Mouse (Mus musculus) lung, postnatal 4 days (tissue): ENCODE measurements at regions not wholly inside any gene's neighbourhood (a gene's known extent, or its start where the extent isn't known, plus 50 kb on each side); places are given as distances from the start of the nearest gene placed in this dataset.
A peak's percentile ranks its signal among the peaks of the same experiment; 100 is the strongest.

Experiments
- DNase-seq, 2 experiments: peaks; one replicate each; pipeline ENCODE4 v3.0.0; 2021

- peak in 1 of 2 experiments; percentile 1 for DNase-seq
Observed at GRCm38 (mm10) chr12:17601245-17602023, 56.8 kb downstream of the Odc1 start.

- no peak for DNase-seq
Observed at GRCm38 (mm10) chr12:17603576-17603975, 59.0 kb downstream of the Odc1 start.

GRCm38 (mm10) chr12:17610384-17610783, 65.8 kb downstream of the Odc1 start:
- DNase-seq = no peak

GRCm38 (mm10) chr12:17611988-17612387, 67.4 kb downstream of the Odc1 start:
- no peak for DNase-seq

GRCm38 (mm10) chr12:17618300-17618699, 72.4 kb upstream of the Hpcal1 start:
- DNase-seq = peak in 1 of 2 experiments; percentile 14

GRCm38 (mm10) chr12:17620226-17620625, 70.4 kb upstream of the Hpcal1 start:
- DNase-seq = peak in 1 of 2 experiments; percentile 14

- peak in 1 of 2 experiments; percentile 20 for DNase-seq
Observed at GRCm38 (mm10) chr12:17621487-17621888, 69.2 kb upstream of the Hpcal1 start.

GRCm38 (mm10) chr12:17622509-17623005, 68.1 kb upstream of the Hpcal1 start:
- no peak for DNase-seq

- no peak for DNase-seq
Observed at GRCm38 (mm10) chr12:17626043-17626442, 64.6 kb upstream of the Hpcal1 start.

- no peak for DNase-seq
Observed at GRCm38 (mm10) chr12:17631161-17631560, 59.5 kb upstream of the Hpcal1 start.

GRCm38 (mm10) chr12:17636146-17636545, 54.5 kb upstream of the Hpcal1 start:
- DNase-seq = no peak

- peak in 1 of 2 experiments; percentile 32 for DNase-seq
Observed at GRCm38 (mm10) chr12:17636590-17636989, 54.1 kb upstream of the Hpcal1 start.
